Mouse (Mus musculus) urinary bladder, postnatal 14 days (tissue): ENCODE results near the gene Ppp1r1b.

ENCODE experiments used
- DNase-seq: peaks from one replicate; pipeline ENCODE4 v3.0.0; 2021; ENCODE audit warnings: low spot score

The Ppp1r1b gene

GRCm38 (mm10) chr11:98328371-98329069 lies 19.7 kb upstream of the Ppp1r1b start:
- DNase-seq = no peak

DNA sequence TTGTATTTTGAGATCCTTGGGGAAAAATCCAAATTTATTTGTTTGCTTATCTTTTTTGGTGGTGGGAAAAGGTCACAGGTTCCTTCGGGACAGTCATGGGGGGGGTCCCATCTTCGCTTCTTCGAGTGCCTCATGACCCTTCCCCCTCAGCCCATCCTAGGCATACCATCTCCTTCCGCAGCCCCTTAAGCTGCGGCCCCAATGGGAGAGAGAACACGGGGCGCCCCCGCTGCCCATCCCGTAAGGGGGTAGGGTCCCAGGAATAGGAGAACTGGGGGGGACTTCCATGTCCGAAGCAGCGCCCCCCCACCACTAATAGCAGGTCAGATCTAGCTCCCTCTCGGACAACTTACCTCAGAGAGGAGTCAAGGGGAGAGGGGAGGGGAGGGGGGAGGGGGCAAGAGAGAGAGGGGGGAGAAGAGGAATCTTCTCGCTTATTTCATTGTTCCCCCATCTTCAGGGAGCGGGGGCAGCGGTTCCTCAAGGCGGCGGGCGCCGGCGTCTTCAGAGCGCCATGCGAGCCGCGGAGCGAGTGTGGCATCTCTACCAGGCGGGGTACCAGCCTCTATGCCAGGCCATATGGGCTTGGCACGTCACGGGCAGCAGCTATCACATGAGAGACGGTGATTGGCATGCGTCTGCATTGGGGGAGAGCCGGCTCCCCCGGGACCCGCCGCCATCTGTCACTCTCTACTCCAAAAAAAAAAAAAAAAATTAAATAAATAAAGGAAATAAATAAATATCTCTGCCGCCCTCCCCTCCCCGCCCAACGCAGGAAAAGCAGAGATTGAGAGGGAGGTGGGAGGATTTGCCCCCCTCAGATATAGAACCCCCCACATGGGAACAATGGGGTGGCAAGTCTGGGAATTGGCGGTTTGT lies 18.9 kb upstream of the Ppp1r1b start, which contains the start of gene Neurod2:
Gene Neurod2, minus strand, starts transcription at position 568 of the 879 bp plus-strand sequence.
- no peak for DNase-seq

DNA sequence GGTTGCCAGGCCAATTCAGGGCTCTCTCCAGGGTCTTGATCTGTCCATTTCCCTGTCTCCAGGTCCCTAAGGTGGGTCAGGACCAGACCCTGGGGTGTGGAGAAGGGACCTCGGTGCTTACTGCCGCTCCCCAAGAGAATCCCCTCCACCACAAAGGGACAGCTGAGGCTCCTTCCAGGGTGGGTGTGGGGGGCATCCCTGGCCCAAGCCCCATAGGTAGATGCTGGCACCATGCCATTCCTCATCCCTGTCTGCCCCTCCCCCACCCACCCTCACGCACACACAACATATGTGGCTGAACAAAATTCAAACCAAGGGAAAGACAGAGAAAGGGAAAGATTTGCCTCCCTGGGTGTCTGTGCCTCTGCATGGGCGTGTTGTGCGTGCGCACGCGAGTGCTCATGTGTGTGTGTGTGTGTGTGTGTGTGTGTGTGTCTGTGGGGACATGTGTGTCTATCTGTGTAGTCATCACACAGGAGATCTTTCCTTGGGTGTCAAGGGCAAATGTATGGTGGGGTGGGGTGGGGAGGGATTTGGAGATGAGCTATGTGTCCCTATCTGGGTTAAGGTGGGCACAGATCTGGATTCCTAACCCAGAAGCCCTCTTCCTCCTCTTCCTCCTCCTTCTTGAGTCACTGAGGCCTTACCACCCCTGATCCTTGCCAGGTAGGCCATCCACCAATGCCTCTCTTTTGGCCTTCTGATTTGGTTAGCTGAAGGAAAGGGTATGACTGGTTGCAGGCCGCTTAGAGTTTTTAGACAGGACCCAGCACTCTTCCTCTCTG lies 18.1 kb upstream of the Ppp1r1b start:
- no peak for DNase-seq

- DNase-seq = no peak
Observed at GRCm38 (mm10) chr11:98330745-98331204, 17.4 kb upstream of the Ppp1r1b start.

DNA sequence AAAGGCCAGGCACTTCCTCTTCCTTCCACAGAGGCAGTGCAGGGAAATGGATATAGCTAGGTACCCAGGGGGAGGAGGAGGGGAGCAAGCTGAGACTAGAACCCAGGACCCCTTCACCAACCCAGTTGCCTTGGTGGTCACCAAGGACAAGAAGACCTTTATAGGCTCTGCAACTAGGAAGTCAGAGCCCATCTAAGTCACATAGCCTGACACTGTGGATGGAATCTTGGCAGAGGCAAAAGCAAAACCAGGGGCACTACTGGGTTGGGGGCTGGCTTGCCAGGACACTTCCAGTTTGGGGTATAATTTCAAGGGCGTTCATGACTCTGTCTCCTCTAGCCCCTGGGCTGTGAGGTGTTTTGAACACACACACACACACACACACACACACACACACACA lies 16.8 kb upstream of the Ppp1r1b start:
- DNase-seq = no peak

- DNase-seq = no peak
Observed at GRCm38 (mm10) chr11:98332186-98332585, 16.0 kb upstream of the Ppp1r1b start.

- no peak for DNase-seq
Observed at GRCm38 (mm10) chr11:98332841-98333240, 15.4 kb upstream of the Ppp1r1b start.

DNA sequence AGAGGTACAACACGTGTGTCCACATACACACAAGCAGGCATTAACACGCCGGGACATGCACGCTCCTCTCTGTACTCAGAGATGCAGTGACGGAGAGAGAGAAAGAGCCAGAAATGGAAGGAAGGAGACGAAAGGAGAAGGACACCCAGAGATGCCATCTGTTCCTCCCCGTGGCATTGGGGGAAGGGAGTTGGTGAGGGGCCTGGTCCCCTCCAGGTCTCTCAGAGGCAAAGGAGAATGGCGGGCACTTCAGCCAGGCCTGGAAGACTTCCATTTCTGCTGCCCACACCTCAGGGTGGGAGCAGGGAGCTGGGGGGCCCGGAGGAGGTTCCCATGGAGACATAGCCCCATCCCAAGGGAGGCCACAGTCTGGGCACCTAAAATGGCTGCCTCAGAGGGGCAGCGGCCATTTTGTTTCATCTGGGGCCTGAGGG lies 14.9 kb upstream of the Ppp1r1b start:
- no peak for DNase-seq

- no peak for DNase-seq
Observed at GRCm38 (mm10) chr11:98333981-98334741, 14.0 kb upstream of the Ppp1r1b start.

DNA sequence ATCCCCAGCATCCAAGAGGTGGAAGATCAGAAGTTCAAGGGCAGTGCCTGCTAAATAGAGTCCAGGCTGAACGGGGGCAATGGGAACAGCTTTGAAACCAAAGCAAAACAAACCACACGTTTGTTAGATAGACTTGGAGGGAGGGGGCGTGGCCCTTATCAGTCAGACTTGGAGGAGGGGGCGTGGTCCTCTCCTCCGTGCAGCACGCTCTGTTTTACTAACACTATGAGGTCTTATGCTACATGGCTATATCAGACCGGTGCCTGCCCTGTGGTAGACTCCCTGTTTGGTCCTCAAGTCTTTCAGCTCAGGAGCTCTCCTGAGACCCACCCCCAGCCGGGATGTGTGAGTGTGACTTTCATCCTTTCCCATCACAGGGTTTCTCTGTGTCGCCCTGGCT lies 13.0 kb upstream of the Ppp1r1b start:
- DNase-seq = no peak

DNA sequence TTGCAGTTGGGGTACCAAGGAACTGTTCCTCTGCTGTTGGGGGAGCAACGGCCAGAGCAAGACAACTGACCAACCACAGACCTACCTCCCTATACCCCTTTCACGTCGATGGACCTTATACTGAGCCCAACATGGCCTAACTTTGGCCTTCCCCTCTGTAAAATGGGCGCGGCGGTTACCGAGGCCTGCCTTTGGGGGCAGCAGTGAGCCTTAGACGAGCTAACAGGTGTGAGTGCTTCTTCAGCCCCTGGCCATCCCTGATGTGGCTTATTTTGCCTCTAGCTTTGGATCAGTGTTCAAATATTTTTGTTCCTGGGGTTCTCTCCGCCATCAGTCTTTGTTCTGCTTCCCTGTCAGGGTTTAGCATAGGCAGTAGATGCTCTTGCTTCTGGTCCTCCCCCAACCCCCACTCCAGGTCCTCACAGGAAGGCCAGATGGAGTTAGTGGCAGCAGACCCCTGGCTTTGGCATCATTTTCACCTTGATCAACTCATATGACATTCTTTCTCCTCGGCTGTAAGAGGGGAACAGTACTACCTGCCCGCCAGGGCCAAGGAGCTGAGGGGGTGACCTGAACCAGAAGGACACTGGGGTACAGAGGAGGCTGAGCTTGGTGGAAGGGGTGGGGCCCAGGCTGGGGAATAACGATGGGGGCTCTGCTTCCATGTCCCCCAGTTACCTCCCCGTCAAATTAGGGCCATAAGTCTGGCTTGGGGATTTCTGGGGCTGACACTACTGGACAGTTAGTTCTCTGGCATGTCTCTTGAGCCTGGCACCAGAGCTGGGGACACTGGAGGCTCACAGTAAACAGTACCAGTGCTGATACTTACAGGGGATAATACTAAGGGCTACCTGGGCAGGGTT lies 11.7 kb upstream of the Ppp1r1b start:
- DNase-seq = no peak

DNA sequence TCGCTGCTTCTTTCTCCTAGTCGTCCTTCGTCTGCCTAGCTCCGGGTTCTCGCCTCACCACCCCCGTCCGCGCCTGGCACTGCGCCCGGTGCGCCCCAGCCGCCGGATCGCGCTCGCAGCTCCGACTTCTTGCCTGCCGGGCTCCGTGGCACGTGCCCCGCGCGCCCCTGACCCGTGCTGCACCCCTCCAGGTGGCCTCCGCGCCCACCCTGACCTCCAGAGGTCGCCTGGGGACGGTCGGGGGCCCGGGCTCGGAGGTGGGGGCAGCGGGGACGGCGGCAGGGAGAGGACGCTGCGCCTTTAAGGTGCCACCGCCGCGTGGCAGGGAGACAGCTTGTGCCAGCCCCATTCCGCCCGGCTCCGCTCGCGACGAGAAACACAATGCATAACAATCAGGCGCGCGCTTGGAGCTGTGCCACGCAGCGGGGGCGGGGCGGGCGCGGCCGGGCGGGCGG lies 9.7 kb upstream of the Ppp1r1b start:
- DNase-seq = peak; percentile 48

DNA sequence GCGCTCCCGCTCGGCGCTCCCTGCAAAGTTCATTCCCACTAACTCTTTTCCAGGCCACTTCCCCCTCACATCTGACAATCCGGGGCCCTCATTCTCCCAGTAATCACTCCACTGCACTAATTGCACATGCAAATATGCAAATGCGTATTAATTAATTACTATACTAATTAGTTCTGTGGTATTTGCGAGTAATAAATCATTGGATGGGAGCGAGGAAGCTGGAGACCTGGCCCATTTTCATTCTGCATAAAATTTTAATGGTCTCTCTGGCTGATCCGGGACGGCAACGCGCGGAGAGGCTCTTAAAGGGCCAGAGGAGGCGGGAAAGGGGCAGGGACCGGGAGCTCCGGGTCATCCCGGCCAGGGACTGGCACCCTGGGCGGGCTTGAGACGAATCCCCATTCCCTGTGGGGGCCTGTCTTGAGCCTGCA lies 9.1 kb upstream of the Ppp1r1b start:
- DNase-seq = no peak

DNA sequence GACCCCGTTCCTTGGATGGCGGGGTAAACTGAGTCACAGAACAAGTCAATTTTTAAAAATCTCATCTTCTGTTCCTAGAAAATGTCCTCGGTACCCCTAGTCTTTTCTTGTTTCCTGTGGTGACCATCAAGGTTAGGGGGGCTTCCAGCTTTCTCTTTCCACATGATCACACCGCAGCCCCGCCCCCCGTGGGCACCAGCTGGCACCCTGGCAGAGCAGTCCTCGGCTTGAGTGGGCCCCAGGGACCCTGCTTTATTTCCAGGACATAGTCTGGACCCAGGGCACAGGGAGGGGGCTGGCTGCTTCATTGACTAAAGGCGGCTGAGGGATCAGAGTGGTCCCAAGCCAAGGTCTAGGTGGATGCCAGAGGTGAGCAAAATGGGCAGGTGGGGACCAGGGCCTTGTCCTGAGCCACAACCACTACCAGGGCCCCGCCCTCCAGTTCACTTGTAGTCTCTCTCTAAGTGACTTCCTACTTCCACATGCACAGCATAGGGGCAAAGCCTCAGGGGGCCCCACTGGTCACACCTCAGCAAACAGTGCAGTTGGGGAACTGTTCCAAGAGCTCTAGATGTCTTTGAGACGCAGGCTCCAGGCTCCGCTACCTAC lies 8.4 kb upstream of the Ppp1r1b start:
- no peak for DNase-seq

- no peak for DNase-seq
Observed at GRCm38 (mm10) chr11:98340597-98340996, 7.6 kb upstream of the Ppp1r1b start.

DNA sequence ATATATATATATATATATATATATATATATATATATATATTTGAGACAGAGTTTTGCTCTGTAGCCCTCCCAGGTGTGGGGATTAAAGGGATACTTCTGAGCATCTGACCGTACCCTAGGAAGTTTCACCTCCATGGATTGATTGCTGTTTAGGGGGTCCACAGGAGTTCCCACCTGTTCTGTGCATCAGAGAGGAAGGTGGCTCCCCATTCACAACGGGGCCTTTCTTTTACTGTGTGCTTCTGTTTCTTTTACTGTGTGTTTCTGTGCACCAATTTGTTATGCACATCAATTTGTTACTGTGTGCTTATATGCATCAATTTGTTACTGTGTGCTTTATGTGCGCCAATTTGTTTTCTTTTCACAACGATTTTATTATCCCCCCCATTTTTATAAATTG lies 7.0 kb upstream of the Ppp1r1b start:
- no peak for DNase-seq

DNA sequence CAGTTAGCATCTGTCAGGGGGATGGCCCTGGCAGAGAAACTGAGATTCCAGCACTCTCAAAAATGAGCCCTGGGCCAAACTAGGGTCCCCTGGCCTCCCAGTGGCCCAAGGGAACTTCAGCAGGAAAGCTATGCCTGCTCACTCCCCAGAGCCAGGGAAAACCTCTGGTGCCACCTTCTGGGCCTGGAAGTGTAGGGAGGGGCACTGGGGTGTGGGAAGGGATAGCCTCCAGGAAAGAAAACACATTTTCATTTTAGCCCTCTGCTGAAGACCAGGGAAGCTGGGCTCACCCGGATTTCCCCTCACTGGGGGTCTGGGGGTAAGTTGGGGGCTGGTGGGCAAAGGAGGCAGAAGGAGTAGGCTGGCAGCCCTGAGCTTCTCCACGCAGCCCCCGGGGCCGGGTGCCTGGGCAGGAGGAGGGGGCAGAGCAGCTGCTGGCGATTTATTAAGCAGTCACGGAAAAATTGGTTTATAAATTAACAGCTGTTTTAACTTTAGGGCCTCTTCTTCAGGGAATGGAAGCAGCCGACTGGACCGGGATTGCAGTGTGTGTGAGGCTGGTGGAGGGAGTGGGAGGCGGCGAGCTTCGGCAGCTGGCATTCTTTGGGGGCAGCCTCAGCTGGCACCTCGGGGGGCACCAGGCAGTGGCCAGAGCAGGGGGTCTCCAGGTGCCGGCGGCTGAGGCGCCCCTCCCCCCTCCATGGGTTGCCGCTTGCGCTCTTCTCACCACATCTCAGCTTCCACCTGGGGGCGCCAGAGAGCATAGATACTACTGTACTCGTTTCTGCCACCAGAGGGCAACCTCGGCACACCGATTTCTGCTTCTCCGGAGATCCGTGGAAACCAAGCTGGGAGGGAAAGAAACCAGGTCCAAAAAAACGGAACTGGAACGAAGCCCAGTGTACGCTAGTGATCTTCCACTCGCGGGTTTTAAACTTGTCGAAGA lies 5.9 kb upstream of the Ppp1r1b start:
- DNase-seq = peak; percentile 91

DNA sequence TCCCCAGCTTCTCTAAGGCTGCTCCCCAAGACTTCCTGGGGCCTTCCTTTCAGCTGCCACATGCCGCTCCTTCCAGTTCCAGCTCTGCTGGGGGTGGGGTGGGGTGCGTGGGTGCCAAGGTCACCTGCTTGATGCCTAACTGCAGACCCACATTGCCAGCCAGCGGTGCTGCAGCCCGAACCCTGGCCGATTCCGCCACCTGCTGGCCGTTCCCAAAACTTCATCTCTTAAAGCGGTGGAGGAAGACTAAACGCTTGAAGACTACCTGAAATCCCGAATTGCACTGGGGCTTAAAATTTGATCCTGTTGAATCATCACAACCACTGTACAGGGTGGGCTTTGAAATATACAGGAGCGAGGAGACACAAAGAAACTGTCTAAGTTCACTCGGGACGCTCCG lies 3.0 kb upstream of the Ppp1r1b start:
- peak; percentile 80 for DNase-seq

- DNase-seq = no peak
Observed at GRCm38 (mm10) chr11:98346168-98346567, 2.0 kb upstream of the Ppp1r1b start.
